Mouse (Mus musculus) cerebellum, adult 11 months (tissue): ENCODE measurements around the gene Tmem117.

Experiments used
- DNase-seq: peaks from one replicate; pipeline ENCODE4 v3.0.0; 2022

Gene Tmem117

DNA sequence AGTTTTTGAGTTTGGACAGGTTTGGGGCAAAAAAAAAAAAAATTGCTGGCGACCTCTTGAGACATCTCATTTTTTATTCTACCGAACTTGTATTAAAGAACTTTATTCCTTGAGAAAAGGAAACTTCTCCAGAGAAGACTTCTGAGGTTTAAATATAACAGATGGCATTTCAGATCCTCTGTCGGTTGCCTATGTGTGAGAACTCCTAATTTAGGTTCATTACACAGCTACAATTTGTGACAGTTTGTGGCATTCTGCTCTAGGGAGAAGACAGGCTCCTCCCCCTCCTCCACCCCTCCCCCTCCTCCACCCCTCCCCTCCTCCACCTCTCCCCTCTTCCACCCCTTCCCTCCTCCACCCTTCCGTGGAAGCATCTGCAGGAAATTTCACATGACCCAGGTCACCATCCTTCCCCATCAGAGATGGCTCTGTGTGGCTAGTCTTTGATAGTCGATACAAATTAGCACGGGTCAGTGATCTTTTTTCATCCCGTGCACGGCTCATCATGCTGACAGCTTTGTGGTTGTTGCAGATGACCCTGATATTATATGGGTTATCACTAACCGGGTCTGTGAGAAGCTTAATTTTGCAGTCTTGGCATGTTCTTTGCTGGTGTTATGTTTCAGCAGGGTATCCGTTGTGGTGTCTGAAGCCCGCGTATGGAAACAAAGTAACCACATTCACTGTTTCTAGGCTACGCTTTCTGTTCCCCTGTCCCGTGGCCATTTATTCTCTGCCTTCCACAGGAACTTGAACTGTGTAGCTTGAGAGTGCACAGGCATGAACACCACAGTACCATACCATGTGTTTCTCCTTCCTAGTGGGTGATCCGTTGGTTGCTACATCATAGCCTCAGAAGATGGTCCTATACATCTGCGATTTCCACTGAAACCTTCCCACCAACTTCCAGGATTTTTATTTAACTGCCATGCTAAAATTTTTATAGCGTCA lies 147.4 kb downstream of the Tmem117 start:
- no peak for DNase-seq

- DNase-seq, result peak; percentile 24
These were observed 152.5 kb downstream of the Tmem117 start for GRCm38 (mm10) chr15:94781556-94781955.

GRCm38 (mm10) chr15:94793455-94793854 lies 164.4 kb downstream of the Tmem117 start:
- no peak for DNase-seq

DNA sequence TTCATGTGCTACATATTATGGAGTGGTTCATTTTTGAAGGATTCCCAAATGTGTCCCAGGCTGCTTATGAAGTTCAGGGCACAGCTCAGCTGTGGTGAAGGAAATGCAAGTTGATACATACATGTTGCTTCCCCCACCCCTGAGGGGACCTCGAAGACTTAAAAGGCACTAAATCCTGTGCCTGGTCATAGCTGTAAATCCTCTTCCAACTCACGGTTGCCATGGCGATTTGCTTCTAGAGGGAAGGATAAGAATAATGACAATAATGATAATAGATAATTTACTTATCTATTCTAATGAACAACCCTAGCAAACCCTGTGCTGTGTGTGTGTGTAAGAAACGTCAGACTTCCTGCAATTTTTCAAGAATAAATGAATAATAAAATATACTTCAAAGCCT lies 166.5 kb downstream of the Tmem117 start:
- DNase-seq, result no peak

GRCm38 (mm10) chr15:94798236-94798635 lies 169.2 kb downstream of the Tmem117 start:
- no peak for DNase-seq

DNA sequence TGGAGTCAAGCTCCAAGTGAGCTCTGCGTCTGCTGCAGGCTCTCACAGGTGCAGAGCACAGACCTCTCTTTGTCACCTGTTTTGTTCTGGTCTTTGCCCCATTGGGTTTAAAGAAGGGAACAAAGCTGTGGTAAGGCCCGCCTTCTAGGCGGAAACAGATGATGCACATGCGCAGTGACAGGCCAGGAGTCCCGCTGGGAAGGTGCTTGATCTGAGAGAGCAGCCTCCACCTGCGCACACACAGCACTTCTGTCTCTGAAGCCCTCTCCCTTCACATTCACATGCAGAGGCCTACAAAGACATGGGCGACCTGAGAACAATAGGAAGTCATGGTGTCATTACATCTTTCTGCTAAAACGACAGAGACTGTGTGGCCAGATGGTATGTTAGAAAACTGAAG lies 172.4 kb downstream of the Tmem117 start:
- no peak for DNase-seq

- no peak for DNase-seq
These were observed 173.8 kb downstream of the Tmem117 start for GRCm38 (mm10) chr15:94802820-94803219.

DNA sequence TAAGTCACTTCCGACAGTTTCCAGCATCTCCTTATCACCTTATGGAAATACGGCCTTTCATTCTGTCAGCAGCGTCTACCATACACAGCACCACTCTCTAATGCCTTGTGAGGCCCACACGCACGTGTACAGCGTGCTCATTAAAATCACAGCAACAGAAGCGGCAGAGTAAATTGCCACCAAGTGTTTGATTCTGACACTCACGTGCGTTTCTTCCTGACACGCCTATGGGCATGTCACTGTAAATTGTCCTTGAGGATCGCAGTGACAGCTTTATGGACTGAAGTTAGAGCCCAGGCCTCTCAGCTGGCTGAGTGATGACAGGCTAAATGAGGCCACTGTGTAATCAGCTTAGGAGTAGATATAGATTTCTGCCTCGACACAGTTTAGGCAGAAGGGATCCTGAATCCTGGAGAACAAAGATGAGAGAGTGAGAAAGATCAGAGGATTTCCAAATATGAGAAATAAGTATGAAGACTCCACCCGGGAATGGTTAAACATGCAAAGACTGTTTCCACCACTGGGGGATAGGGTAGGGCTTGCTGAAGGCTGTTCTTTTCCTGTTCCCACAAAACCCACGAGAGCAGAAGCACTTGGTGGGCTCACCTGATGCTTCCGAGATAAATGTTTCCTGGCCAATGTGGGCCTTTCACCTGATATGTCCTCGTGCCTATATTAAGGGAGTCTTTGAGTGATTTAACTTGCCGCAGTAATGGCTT lies 174.8 kb downstream of the Tmem117 start:
- DNase-seq, result no peak

GRCm38 (mm10) chr15:94806005-94806404 lies 177.0 kb downstream of the Tmem117 start:
- no peak for DNase-seq

GRCm38 (mm10) chr15:94811550-94811949 lies 182.5 kb downstream of the Tmem117 start:
- DNase-seq, result no peak

DNA sequence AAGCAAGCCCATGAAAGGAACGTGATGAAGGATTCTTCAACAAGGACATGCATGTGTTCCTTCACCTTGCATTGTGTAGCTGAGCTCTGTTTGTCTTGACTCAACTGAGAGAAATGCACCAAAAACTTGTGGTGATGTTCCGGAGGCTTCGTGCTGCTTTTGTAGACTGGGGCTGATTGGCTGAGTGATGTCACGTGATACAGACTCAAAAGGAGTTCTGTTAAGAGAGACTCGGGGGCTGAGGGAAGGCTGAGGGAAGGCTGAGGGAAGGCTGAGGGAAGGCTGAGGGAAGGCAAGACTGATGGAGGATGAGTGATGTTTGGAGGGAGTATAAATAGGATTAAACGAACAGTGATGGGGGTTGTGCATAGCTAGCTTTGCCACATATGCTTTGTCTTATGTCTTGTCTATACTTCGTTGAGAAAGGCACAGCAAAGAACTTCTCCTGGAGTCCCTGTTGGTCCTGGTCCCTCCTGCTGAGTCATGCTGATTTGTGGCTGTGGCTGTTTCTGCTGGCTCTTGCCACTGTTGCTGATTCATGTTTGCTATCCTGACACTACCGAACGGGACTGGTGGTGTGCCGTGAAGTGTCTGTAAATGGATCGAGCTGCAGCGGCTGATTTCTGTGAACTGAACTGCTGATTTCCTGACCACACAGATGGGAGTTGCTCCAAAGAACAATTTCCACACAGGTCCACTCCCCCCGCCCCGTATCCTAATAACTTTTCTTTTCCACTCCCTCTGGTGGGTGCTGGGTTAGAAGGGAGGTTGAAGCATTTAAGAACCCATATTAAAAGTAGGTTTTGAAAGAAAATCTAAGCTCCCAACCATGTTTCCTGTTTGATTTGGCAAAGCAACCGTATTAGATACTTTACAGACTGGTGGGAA lies 185.4 kb downstream of the Tmem117 start:
- DNase-seq, result no peak

DNA sequence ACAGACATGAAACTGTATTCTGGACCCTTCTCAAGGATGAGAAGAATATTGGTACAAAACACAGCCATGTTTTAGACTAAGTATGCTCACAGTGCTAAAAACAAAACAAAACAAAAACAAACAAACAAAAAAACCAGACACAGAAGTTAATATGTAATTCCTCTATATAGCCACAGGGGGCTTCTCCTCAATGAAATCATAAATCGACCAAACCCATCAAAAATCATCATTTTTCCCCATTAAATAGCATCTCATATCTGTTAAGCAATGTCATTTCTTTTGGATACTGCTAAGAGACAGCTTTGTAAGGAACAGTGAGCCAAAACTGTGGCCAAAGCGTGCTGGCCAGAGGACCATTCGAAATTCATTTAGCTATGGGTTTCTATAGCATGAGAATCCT lies 206.6 kb downstream of the Tmem117 start:
- DNase-seq, result no peak

DNA sequence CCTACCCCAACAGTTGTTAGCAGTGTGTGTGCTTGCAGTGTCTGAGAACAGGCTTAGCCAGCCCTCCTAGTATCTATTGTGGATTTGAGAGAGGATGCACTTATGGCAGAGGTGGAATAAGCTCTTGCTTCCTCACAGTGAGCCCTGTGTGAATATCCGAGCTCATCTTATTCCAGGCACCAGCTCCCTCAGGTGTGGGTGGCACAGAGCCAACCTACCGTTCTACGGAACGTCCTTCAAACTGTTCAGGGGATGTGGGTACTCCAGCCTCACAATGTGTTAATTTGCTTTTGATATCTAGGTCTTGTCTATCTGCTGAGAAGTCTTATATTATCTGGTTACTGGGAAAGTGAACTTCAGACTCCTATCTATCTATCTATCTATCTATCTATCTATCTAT lies 209.6 kb downstream of the Tmem117 start:
- no peak for DNase-seq

- peak; percentile 8 for DNase-seq
These were observed 218.5 kb downstream of the Tmem117 start for GRCm38 (mm10) chr15:94847501-94847900.

GRCm38 (mm10) chr15:94859641-94860040 lies 230.6 kb downstream of the Tmem117 start:
- DNase-seq, result no peak

- DNase-seq, result no peak
These were observed 232.1 kb downstream of the Tmem117 start for GRCm38 (mm10) chr15:94861173-94861572.

DNA sequence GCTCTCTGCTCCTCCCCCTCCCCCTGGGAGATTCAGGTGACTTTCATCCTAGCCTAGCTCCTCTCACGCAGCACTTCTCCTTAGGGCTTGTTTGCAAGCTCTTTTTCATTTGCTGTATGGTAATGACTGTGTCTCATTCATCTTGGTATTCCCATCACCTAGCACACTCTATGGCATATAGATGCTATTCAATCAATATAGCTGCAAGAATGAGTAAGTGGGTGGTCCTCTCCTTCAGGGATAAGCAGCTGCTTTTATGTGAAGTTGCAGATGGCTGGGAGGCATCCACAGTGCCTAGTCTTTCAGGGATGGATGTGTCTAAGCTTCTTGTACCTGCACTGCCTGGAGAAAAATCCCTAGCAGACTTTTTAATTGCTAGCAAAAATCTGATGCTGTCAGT lies 235.1 kb downstream of the Tmem117 start:
- DNase-seq, result no peak

- no peak for DNase-seq
These were observed 239.3 kb downstream of the Tmem117 start for GRCm38 (mm10) chr15:94868372-94868771.

DNA sequence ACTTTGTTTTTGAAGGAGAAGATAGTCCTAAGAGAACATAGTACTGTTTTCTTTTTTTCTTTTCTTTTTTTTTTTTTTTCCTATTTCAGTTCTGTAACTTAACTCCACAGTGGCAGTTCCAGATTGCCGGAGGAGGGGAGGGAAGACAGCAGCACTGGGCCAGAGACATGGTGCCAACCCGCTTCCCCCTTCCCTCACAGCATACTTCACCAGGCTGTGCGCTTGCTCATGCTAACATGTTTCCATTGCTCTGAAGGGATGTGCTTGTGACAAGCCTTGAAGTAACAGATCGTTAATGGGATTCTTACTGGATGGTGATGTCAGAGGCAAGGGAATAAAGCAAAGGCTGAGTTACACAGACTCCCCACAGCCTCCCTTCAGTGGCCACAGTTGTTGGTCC lies 256.0 kb downstream of the Tmem117 start:
- no peak for DNase-seq

DNA sequence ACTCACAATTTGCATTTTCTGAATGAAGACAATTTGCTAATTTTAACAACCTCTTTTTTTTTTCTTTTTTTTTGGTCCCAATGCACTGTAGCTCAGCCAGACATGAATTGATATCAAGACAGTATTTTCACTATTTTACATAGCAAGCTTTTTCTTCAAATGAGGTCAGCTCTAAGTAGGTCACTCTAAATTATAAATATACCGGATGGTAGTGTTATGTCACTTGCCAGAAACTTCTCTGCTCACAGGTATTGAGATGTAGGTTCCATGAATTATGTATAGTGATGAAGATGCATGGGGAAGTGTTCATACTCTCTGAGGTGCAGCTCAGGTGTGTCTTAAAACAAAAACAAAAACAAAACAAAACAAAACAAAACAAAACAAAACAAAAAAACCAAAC lies 264.2 kb downstream of the Tmem117 start:
- DNase-seq, result no peak

- DNase-seq, result no peak
These were observed 265.1 kb downstream of the Tmem117 start for GRCm38 (mm10) chr15:94894086-94894485.

DNA sequence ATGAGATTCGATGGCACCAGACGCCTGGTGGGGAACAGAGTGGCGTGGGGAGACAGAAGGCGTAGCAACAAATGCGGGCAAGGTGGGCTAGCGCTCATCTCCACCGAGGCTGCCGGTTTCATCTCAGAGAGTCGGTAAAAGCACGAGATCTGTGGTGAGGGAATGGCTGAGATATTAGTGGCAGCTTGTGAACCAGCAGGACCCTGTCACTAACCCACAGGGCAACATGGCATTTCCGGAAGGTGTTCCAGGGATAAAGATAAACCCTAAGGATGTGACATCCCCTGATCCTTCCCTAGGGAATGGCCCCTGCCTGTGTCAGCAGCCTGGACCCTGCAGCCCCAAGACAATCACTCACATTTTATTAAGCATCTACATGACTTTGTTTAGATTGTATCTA lies 266.6 kb downstream of the Tmem117 start:
- DNase-seq, result peak; percentile 82

- no peak for DNase-seq
These were observed 274.2 kb downstream of the Tmem117 start for GRCm38 (mm10) chr15:94903188-94903587.
